ENCODE assay signal across 15 mouse cellular contexts in genomic region chr14:59155589-59155988, GRCm38 (mm10). TPM values are rescaled to one million over a fixed set of nuclear protein-coding genes. Genes with fewer than 3 reads are reported as not detected.
DNase-seq lines count a peak whose midpoint lies in the region; ATAC-seq and TF ChIP-seq lines count a peak whose summit lies in the region.
"Had no signal": no experiment of that assay in that cellular context is flagged by ENCODE, and none has a peak within 500 bp of the region (broad histone marks: within the 10 kb centered on the region; RNA-seq: fewer than 3 reads in every experiment).

No protein-coding gene starts in this region.

- no peaks in the 10 kb centered on the region for H3K27me3 ChIP-seq in heart, postnatal 0 days (ENCODE audit: control insufficient read depth, insufficient read depth, low read length)
- H3K27me3 ChIP-seq in limb, embryonic 14.5 days (ENCODE audit: control insufficient read depth, insufficient read depth, low read length): no peaks in the 10 kb centered on the region
- no peaks in the 10 kb centered on the region for H3K27me3 ChIP-seq in limb, embryonic 10.5 days (ENCODE audit: low read depth, poor library complexity, severe bottlenecking)
- H3K27me3 ChIP-seq in MEL (ENCODE audit: control insufficient read depth in 1 of 2, insufficient read depth in 2 of 2, low read length in 2 of 2): no peaks in the 10 kb centered on the region
- H3K27me3 ChIP-seq in midbrain, embryonic 10.5 days (ENCODE audit: low read depth, poor library complexity, severe bottlenecking): no peaks in the 10 kb centered on the region
- H3K27me3 ChIP-seq: embryonic facial prominence, embryonic 12.5 days; lung, embryonic 15.5 days had no signal

- H3K4me2 ChIP-seq in heart, postnatal 0 days (ENCODE audit: low read depth, low read length): no peak overlapping the region
- H3K4me2 ChIP-seq in limb, embryonic 14.5 days (replicated peaks; ENCODE audit: low read depth, low read length, severe bottlenecking): no peak overlapping the region
- H3K4me2 ChIP-seq: embryonic facial prominence, embryonic 12.5 days; lung, embryonic 15.5 days had no signal

- H3K4me3 ChIP-seq in heart, postnatal 0 days (ENCODE audit: low read depth, low read length): no peak overlapping the region
- no peak overlapping the region for H3K4me3 ChIP-seq in limb, embryonic 14.5 days (replicated peaks; ENCODE audit: low read length)
- no peak overlapping the region for H3K4me3 ChIP-seq in limb, embryonic 10.5 days
- H3K4me3 ChIP-seq in MEL (ENCODE audit: control insufficient read depth in 1 of 2, insufficient read depth in 1 of 2, low read depth in 2 of 2, low read length in 2 of 2): no peak overlapping the region
- H3K4me3 ChIP-seq in midbrain, embryonic 10.5 days: no peak overlapping the region
- H3K4me3 ChIP-seq: embryonic facial prominence, embryonic 12.5 days; lung, embryonic 15.5 days had no signal

- H3K36me3 ChIP-seq in heart, postnatal 0 days (replicated peaks; ENCODE audit: control insufficient read depth, insufficient read depth, low read length): no peaks in the 10 kb centered on the region
- H3K36me3 ChIP-seq in limb, embryonic 14.5 days (ENCODE audit: control insufficient read depth, insufficient read depth, low read length): no peaks in the 10 kb centered on the region
- H3K36me3 ChIP-seq in limb, embryonic 10.5 days: no peaks in the 10 kb centered on the region
- H3K36me3 ChIP-seq in MEL (ENCODE audit: control insufficient read depth in 1 of 2, insufficient read depth in 2 of 2, low read length in 2 of 2): no peaks in the 10 kb centered on the region
- H3K36me3 ChIP-seq in midbrain, embryonic 10.5 days: no peaks in the 10 kb centered on the region
- H3K36me3 ChIP-seq: embryonic facial prominence, embryonic 12.5 days; G1E; lung, embryonic 15.5 days had no signal

- TF ChIP-seq CTCF in heart, postnatal 0 days (IDR thresholded peaks at IDR 0.05; ENCODE audit: low read depth): peak; percentile 44
- TF ChIP-seq CTCF in MEL (IDR thresholded peaks at IDR 0.05 in 2 of 3, conservative IDR thresholded peaks at IDR 0.05 in 1 of 3; ENCODE audit: control insufficient read depth in 1 of 3, insufficient read depth in 1 of 3, low read depth in 2 of 3, low read length in 3 of 3, poor library complexity in 1 of 3, severe bottlenecking in 1 of 3): peak in 1 of 3 experiments; percentile 19; a peak in 2 of 6 replicates

- DNase-seq in heart, postnatal 0 days (ENCODE audit: low spot score): no peak
- DNase-seq in heart, adult 11 months: no peak
- DNase-seq in limb, embryonic 14.5 days (ENCODE audit: low spot score): peak; percentile 8
- no peak for DNase-seq in limb, embryonic 10.5 days (ENCODE audit: low spot score)
- no peak for DNase-seq in MEL (ENCODE audit: low read depth, low spot score)
- DNase-seq in embryo, embryonic 11 days: peak; percentile 16
- DNase-seq in thymus, adult 18-20 months: no peak
- DNase-seq in midbrain, embryonic 10.5 days (ENCODE audit: low spot score): no peak

- TF ChIP-seq POLR2A in limb, embryonic 14.5 days (IDR thresholded peaks at IDR 0.05; ENCODE audit: borderline replicate concordance, extremely low read depth, insufficient read depth, insufficient read length): no peak
- TF ChIP-seq POLR2A in MEL (IDR thresholded peaks at IDR 0.05; ENCODE audit: control insufficient read depth in 1 of 2, insufficient read depth in 1 of 2, low read depth in 1 of 2, low read length in 2 of 2, poor library complexity in 1 of 2): no peak

- TF ChIP-seq EP300 in heart, postnatal 0 days (IDR thresholded peaks at IDR 0.05; ENCODE audit: low read depth): no peak
- TF ChIP-seq EP300 in MEL (IDR thresholded peaks at IDR 0.05; ENCODE audit: low read depth in 1 of 2, low read length in 2 of 2): no peak

- no peak for ATAC-seq in heart, postnatal 0 days (ENCODE audit: insufficient read depth, low read depth)
- no peak for ATAC-seq in limb, embryonic 14.5 days (ENCODE audit: low FRiP score, low read depth)

- H3K4me1 ChIP-seq in heart, postnatal 0 days (ENCODE audit: control insufficient read depth, insufficient read depth): no peaks in the 10 kb centered on the region
- no peaks in the 10 kb centered on the region for H3K4me1 ChIP-seq in limb, embryonic 14.5 days (ENCODE audit: control insufficient read depth, insufficient read depth, low read length)
- no peaks in the 10 kb centered on the region for H3K4me1 ChIP-seq in limb, embryonic 10.5 days
- H3K4me1 ChIP-seq in MEL (ENCODE audit: control insufficient read depth in 1 of 2, insufficient read depth in 2 of 2, low read length in 2 of 2): no peaks in the 10 kb centered on the region
- no peaks in the 10 kb centered on the region for H3K4me1 ChIP-seq in midbrain, embryonic 10.5 days
- H3K4me1 ChIP-seq: embryonic facial prominence, embryonic 12.5 days; lung, embryonic 15.5 days had no signal

- H3K27ac ChIP-seq in heart, postnatal 0 days (ENCODE audit: low read depth): no peak overlapping the region
- H3K27ac ChIP-seq in limb, embryonic 14.5 days (replicated peaks; ENCODE audit: low read depth, low read length): no peak overlapping the region
- H3K27ac ChIP-seq in limb, embryonic 10.5 days: no peak overlapping the region
- H3K27ac ChIP-seq in MEL (ENCODE audit: control insufficient read depth, low read depth, low read length): no peak overlapping the region
- H3K27ac ChIP-seq in midbrain, embryonic 10.5 days (replicated peaks): no peak overlapping the region
- H3K27ac ChIP-seq: embryonic facial prominence, embryonic 12.5 days; lung, embryonic 15.5 days had no signal

- H3K79me2 ChIP-seq in MEL (ENCODE audit: control insufficient read depth, insufficient read depth, low read length, poor library complexity): no peaks in the 10 kb centered on the region

- TF ChIP-seq RAD21 in MEL (IDR thresholded peaks at IDR 0.05; ENCODE audit: low read depth, low read length): peak; percentile 24

- WGBS in heart, postnatal 0 days: 62% methylated on average over 2 of the region's 2 CpGs
- WGBS in limb, embryonic 14.5 days: 82% methylated on average over 2 of the region's 2 CpGs
- 77% methylated on average over 2 of the region's 2 CpGs for WGBS in limb, embryonic 10.5 days
- WGBS in midbrain, embryonic 10.5 days: 87% methylated on average over 2 of the region's 2 CpGs

- H3K9me3 ChIP-seq in heart, postnatal 0 days (replicated peaks; ENCODE audit: control insufficient read depth, low read length): no peaks in the 10 kb centered on the region
- H3K9me3 ChIP-seq in limb, embryonic 14.5 days (ENCODE audit: control insufficient read depth, low read length): no peaks in the 10 kb centered on the region
- no peaks in the 10 kb centered on the region for H3K9me3 ChIP-seq in limb, embryonic 10.5 days (replicated peaks)
- no peaks in the 10 kb centered on the region for H3K9me3 ChIP-seq in MEL (replicated peaks; ENCODE audit: insufficient read depth, low read length)
- H3K9me3 ChIP-seq in midbrain, embryonic 10.5 days (replicated peaks): no peaks in the 10 kb centered on the region
- H3K9me3 ChIP-seq: embryonic facial prominence, embryonic 12.5 days; G1E; lung, embryonic 15.5 days had no signal

- H3K9ac ChIP-seq in heart, postnatal 0 days (replicated peaks; ENCODE audit: low read depth, low read length): no peak overlapping the region
- no peak overlapping the region for H3K9ac ChIP-seq in limb, embryonic 14.5 days (ENCODE audit: low read depth, low read length, severe bottlenecking)
- H3K9ac ChIP-seq in MEL (ENCODE audit: control insufficient read depth, low read depth, low read length, poor library complexity, severe bottlenecking): no peak overlapping the region
- H3K9ac ChIP-seq: embryonic facial prominence, embryonic 12.5 days; lung, embryonic 15.5 days had no signal

TF ChIP-seq in MEL, 35 proteins besides CTCF, POLR2A, EP300 and RAD21:
- TF ChIP-seq NRF1 (IDR thresholded peaks at IDR 0.05; ENCODE audit: insufficient read depth, low read depth, low read length, poor library complexity, severe bottlenecking) (no peak), SMC3 (IDR thresholded peaks at IDR 0.05; ENCODE audit: low read depth, low read length) (0 out of 2 replicates have a peak, but pooled peaks have one; percentile 3), ZMIZ1 (IDR thresholded peaks at IDR 0.05; ENCODE audit: low read depth, low read length) (no peak)

RNA-seq across cellular contexts. Expression of gene 1700129C05Rik, which starts 12.9 kb away (rescaled TPM):
- not detected in 2 replicates for total RNA-seq in heart, postnatal 0 days (2014; rRNA removed; ENCODE audit: low replicate concordance)
- not detected in 2 replicates for polyA plus RNA-seq in heart, postnatal 0 days (2015; fragmentation: Nextera tagmentation; extraction: Ambion mirVana)
- polyA plus RNA-seq in limb, embryonic 14.5 days (2012; rRNA removed): not detected in 2 replicates
- not detected in 2 replicates for polyA plus RNA-seq in limb, embryonic 14.5 days (2014; fragmentation: Nextera tagmentation; extraction: Ambion mirVana)
- not detected in 2 replicates for polyA plus RNA-seq in limb, embryonic 10.5 days (2016; fragmentation: Nextera tagmentation; extraction: Ambion mirVana)
- total RNA-seq in MEL (2012; rRNA removed): not detected in 2 replicates
- not detected for polyA plus RNA-seq in MEL (2012; ENCODE audit: insufficient read depth in 1 of 2, insufficient read length in 2 of 2, low read depth in 1 of 2, low replicate concordance in 2 of 2, missing spikeins in 1 of 2)
- polyA plus RNA-seq in midbrain, embryonic 10.5 days (2016; fragmentation: Nextera tagmentation; extraction: Ambion mirVana): not detected in 2 replicates
- polyA plus RNA-seq: embryonic facial prominence, embryonic 12.5 days; G1E; heart, embryonic 16.5 days; kidney, embryonic 14.5 days; lung, embryonic 15.5 days; neural tube, embryonic 11.5 days; urinary bladder, adult 2 months had no signal

RNA-seq across cellular contexts. Expression of gene Gm5142, which starts 23.0 kb away (rescaled TPM):
- not detected in 2 replicates for total RNA-seq in heart, postnatal 0 days (2014; rRNA removed; ENCODE audit: low replicate concordance)
- polyA plus RNA-seq in heart, postnatal 0 days (2015; fragmentation: Nextera tagmentation; extraction: Ambion mirVana): not detected in 2 replicates
- not detected in 2 replicates for polyA plus RNA-seq in limb, embryonic 14.5 days (2012; rRNA removed)
- polyA plus RNA-seq in limb, embryonic 14.5 days (2014; fragmentation: Nextera tagmentation; extraction: Ambion mirVana): not detected in 2 replicates
- polyA plus RNA-seq in limb, embryonic 10.5 days (2016; fragmentation: Nextera tagmentation; extraction: Ambion mirVana): not detected in 2 replicates
- not detected in 2 replicates for total RNA-seq in MEL (2012; rRNA removed)
- not detected for polyA plus RNA-seq in MEL (2012; ENCODE audit: insufficient read depth in 1 of 2, insufficient read length in 2 of 2, low read depth in 1 of 2, low replicate concordance in 2 of 2, missing spikeins in 1 of 2)
- polyA plus RNA-seq in midbrain, embryonic 10.5 days (2016; fragmentation: Nextera tagmentation; extraction: Ambion mirVana): not detected in 2 replicates
- polyA plus RNA-seq: embryonic facial prominence, embryonic 12.5 days; G1E; heart, embryonic 16.5 days; kidney, embryonic 14.5 days; lung, embryonic 15.5 days; neural tube, embryonic 11.5 days; urinary bladder, adult 2 months had no signal

RNA-seq across cellular contexts. Expression of gene Rcbtb1, which starts 45.4 kb away (rescaled TPM):
- 9.5 and 16.3 TPM in 2 replicates for total RNA-seq in heart, postnatal 0 days (2014; rRNA removed; ENCODE audit: low replicate concordance)
- polyA plus RNA-seq in heart, postnatal 0 days (2015; fragmentation: Nextera tagmentation; extraction: Ambion mirVana): 7.8 and 8.1 TPM in 2 replicates
- polyA plus RNA-seq in limb, embryonic 14.5 days (2012; rRNA removed): 49.7 and 52.5 TPM in 2 replicates
- polyA plus RNA-seq in limb, embryonic 14.5 days (2014; fragmentation: Nextera tagmentation; extraction: Ambion mirVana): 46.9 and 59.0 TPM in 2 replicates
- polyA plus RNA-seq in limb, embryonic 10.5 days (2016; fragmentation: Nextera tagmentation; extraction: Ambion mirVana): 117 and 127 TPM in 2 replicates
- total RNA-seq in MEL (2012; rRNA removed): 4.4 and 4.5 TPM in 2 replicates
- polyA plus RNA-seq in MEL (2012; ENCODE audit: insufficient read depth in 1 of 2, insufficient read length in 2 of 2, low read depth in 1 of 2, low replicate concordance in 2 of 2, missing spikeins in 1 of 2): 1 to 10 TPM in 1 of 2 experiments, not detected in 1; 6.7 TPM
- 114 and 122 TPM in 2 replicates for polyA plus RNA-seq in midbrain, embryonic 10.5 days (2016; fragmentation: Nextera tagmentation; extraction: Ambion mirVana)

Comparison
In these comparisons a context has a peak if more than half of its experiments do, and no peak if none do; other contexts are left out.
1. DNase-seq: peak in limb, embryonic 14.5 days (single experiment) and embryo, embryonic 11 days (single experiment); none in heart, postnatal 0 days (single experiment), heart, adult 11 months (single experiment), limb, embryonic 10.5 days (single experiment), MEL (single experiment), thymus, adult 18-20 months (0 of 2) and midbrain, embryonic 10.5 days (single experiment).